Mouse (Mus musculus): ENCODE data around the gene Elavl1. TPM values are rescaled to one million over a fixed set of nuclear protein-coding genes. Genes with fewer than 3 reads are reported as not detected.

Elavl1 gene
- total and polyA plus RNA-seq, 3 experiments = 55.8 to 112 (median 76.4) TPM

- TF ChIP-seq MXI1 (IDR thresholded peaks at IDR 0.05; ENCODE audit: low read depth, low read length) (0 out of 2 replicates have a peak, but pooled peaks have one; percentile 37), PAX5 (IDR thresholded peaks at IDR 0.05; ENCODE audit: low read length) (no peak), TBP (conservative IDR thresholded peaks at IDR 0.05; ENCODE audit: low read depth, low read length) (no peak), USF2 (conservative IDR thresholded peaks at IDR 0.05; ENCODE audit: low read depth, low read length) (no peak), ZNF384 (IDR thresholded peaks at IDR 0.05; ENCODE audit: low read depth, low read length) (no peak), IRF4 (IDR thresholded peaks at IDR 0.05; ENCODE audit: low read depth, low read length) (peak; percentile 44; the same call in 1 of the 2 replicates), MAX (IDR thresholded peaks at IDR 0.05; ENCODE audit: low read length) (no peak), ELF1 (IDR thresholded peaks at IDR 0.05; ENCODE audit: low read depth, low read length) (0 out of 2 replicates have a peak, but pooled peaks have one; percentile 13), CHD1 (IDR thresholded peaks at IDR 0.05; ENCODE audit: low read depth, low read length) (no peak), CTCF (conservative IDR thresholded peaks at IDR 0.05 in 1 of 2, IDR thresholded peaks at IDR 0.05 in 1 of 2; ENCODE audit: low read depth in 2 of 2, low read length in 2 of 2) (peak; percentile 33 to 79; a peak in 3 of 4 replicates), RAD21 (IDR thresholded peaks at IDR 0.05; ENCODE audit: low read depth, low read length) (peak; percentile 37), E2F4 (IDR thresholded peaks at IDR 0.05; ENCODE audit: insufficient replicate concordance, low read depth, low read length) (no peak), TCF12 (IDR thresholded peaks at IDR 0.05; ENCODE audit: low read depth, low read length) (0 out of 2 replicates have a peak, but pooled peaks have one; percentile 29), JUN (IDR thresholded peaks at IDR 0.05; ENCODE audit: insufficient read depth, low read depth, low read length) (no peak), USF1 (IDR thresholded peaks at IDR 0.05; ENCODE audit: low read depth, low read length) (no peak), POLR2A (IDR thresholded peaks at IDR 0.05; ENCODE audit: low read depth, low read length) (no peak), KAT2A (IDR thresholded peaks at IDR 0.05; ENCODE audit: insufficient replicate concordance, low read length) (no peak), CHD2 (IDR thresholded peaks at IDR 0.05; ENCODE audit: low read length) (peak; percentile 72), MYC (IDR thresholded peaks at IDR 0.05; ENCODE audit: low read depth, low read length) (no peak), SMC3 (IDR thresholded peaks at IDR 0.05; ENCODE audit: low read depth, low read length) (peak; percentile 70), HCFC1 (IDR thresholded peaks at IDR 0.05; ENCODE audit: low read depth, low read length) (no peak), SIN3A (IDR thresholded peaks at IDR 0.05; ENCODE audit: low read length) (peak; percentile 48; the same call in 1 of the 2 replicates), MAFK (IDR thresholded peaks at IDR 0.05; ENCODE audit: insufficient replicate concordance, low read length) (no peak), GABPA (IDR thresholded peaks at IDR 0.05; ENCODE audit: insufficient replicate concordance, low read depth, low read length) (no peak), RCOR1 (conservative IDR thresholded peaks at IDR 0.05; ENCODE audit: low read depth, low read length) (no peak), POLR2AphosphoS2 (IDR thresholded peaks at IDR 0.05; ENCODE audit: low read depth, low read length) (no peak), NELFE (IDR thresholded peaks at IDR 0.05; ENCODE audit: low read depth, low read length) (0 out of 2 replicates have a peak, but pooled peaks have one; percentile 46), EP300 (IDR thresholded peaks at IDR 0.05; ENCODE audit: low read length) (no peak), BHLHE40 (IDR thresholded peaks at IDR 0.05; ENCODE audit: low read depth, low read length) (0 out of 2 replicates have a peak, but pooled peaks have one; percentile 25), ZKSCAN1 (IDR thresholded peaks at IDR 0.05; ENCODE audit: borderline replicate concordance, low read depth, low read length) (no peak), ZC3H11A (IDR thresholded peaks at IDR 0.05; ENCODE audit: low read depth, low read length) (no peak), ETS1 (conservative IDR thresholded peaks at IDR 0.05; ENCODE audit: low read depth, low read length) (no peak), NRF1 (IDR thresholded peaks at IDR 0.05; ENCODE audit: low read depth, low read length) (peak; percentile 43; the same call in 1 of the 2 replicates), UBTF (IDR thresholded peaks at IDR 0.05; ENCODE audit: low read depth, low read length) (no peak), MEF2A (IDR thresholded peaks at IDR 0.05; ENCODE audit: borderline replicate concordance, low read depth, low read length) (0 out of 2 replicates have a peak, but pooled peaks have one; percentile 32), ZMIZ1 (IDR thresholded peaks at IDR 0.05; ENCODE audit: low read depth, low read length) (no peak), JUND (conservative IDR thresholded peaks at IDR 0.05; ENCODE audit: low read depth, low read length) (no peak), MAZ (IDR thresholded peaks at IDR 0.05; ENCODE audit: low read depth, low read length) (peak; percentile 55; the same call in 1 of the 2 replicates)
- Histone ChIP-seq H3K4me2 (ENCODE audit: insufficient read depth, low read depth, poor library complexity, severe bottlenecking) (no peak overlapping the region), H3K36me3 (replicated peaks in 1 of 2; ENCODE audit: control insufficient read depth in 1 of 2, insufficient read depth in 1 of 2, low read length in 1 of 2) (peaks cover 49 to 71% of the 10 kb centered on the region in 2 experiments), H3K4me3 (replicated peaks in 1 of 3; ENCODE audit: low read depth in 2 of 3, low read length in 2 of 3, poor library complexity in 1 of 3) (no peak overlapping the region), H3K27ac (ENCODE audit: insufficient read depth, low read depth) (no peak overlapping the region), H3K4me1 (ENCODE audit: control insufficient read depth in 1 of 2, insufficient read depth in 2 of 2) (peaks cover 10 to 14% of the 10 kb centered on the region in 2 experiments), H3K27me3 (replicated peaks) (no peaks in the 10 kb centered on the region), H3K9me3 (replicated peaks; ENCODE audit: low read length) (no peaks in the 10 kb centered on the region), H3K79me2 (replicated peaks; ENCODE audit: control insufficient read depth, extremely low read depth, insufficient read depth, poor library complexity, severe bottlenecking) (no peaks in the 10 kb centered on the region), H3K9ac (ENCODE audit: insufficient read depth, low read depth) (no peak overlapping the region)
- in situ Hi-C loops (cut with MboI; ENCODE audit: low pct_ligation_motif_present, low pct_unique_long_range_greater_than_20kb, low sequenced_read_pairs) (loop anchor here (10.0 kb wide), 1 partner anchor 64 kb away; no protein-coding TSS in a partner anchor), dilution Hi-C loops (cut with MboI; ENCODE audit: extremely low pct_ligation_motif_present, extremely low pct_unique_long_range_greater_than_20kb, low sequenced_read_pairs) (no loop called here)
- DNase-seq (ENCODE audit: extremely low read depth) = peak; percentile 80
Observed at GRCm38 (mm10) chr8:4250306-4250970, 74.8 kb downstream of the Elavl1 start.

Data from CH12.LX (cell line).